Mouse (Mus musculus): ENCODE results near the gene Tnc.
"Not testable (repeated sequence)": the region's sequence is repeated elsewhere in the genome, so short reads cannot be mapped to it uniquely, and the experiment has no call there.

Gene Tnc

GRCm38 (mm10) chr4:63963410-63963809 is 83.4 kb downstream of the Tnc start:
- DNase-seq (ENCODE audit: low read depth), result no peak

DNA sequence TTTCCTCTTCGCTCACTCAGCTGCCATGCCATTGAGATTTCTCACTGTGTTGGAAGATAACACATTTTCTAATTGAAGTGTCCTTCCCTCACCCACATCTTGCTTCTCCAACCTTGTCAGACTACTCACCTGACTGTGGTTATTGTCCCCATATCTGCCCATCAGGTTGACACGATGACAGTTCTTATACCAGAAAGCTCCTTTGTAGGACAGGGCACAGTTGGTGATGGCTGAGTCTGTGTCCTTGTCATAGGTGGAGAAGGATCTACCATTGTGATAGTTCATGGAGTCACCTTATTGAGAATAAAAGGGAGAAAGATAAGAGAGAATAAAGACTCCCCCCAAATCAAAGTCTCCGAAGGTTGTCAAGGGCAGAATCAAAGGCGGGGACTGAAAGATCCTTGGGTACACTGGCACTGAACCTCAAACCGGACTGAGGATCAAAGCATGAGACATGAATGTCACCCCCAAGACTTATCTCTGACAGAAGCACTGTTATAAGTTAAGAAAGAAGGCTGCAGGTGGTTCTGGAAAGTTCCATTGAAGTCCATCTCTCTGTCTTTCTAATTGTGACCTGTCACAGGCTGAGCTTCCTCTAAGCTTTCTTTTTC is 84.9 kb downstream of the Tnc start:
- DNase-seq (ENCODE audit: low read depth), result no peak

DNA sequence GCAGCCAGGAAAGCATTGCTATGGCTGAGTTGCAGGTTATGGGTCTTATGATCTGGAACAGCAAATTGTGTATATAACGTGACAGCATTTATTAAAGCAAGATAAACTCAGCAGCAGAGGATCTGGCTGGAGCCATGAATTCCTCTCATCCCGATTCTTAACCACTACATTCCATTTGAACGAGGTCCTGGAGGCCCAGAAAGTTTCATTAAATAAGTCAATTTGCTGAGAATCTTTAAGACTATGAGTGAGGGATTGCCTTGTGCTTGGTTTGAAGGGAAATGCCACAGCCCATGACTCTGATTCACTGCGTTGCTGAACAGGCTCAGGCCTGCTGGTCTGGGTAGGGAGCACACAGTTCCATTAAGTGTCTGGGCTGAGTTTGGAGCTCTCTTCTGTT is 88.2 kb downstream of the Tnc start:
- DNase-seq (ENCODE audit: low read depth), result no peak

DNA sequence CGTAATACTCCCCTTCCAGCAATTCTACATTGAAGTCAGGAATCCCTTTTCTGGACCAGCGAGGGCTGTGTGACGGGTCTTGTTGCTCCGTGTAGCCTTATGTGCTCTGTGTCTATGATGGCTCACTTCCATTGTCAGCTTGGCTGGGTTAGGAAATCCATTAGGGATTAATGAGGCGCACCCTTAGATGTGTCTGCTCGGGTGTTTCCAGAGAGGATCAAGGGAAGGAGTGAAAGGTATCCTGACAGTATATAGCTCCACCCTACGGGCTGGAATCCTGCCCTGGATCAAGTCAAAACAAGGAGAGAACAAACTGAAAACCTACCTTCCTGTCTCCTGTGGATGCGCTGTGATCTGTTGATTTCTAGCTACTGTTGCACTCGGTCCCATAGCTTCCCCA is 96.8 kb downstream of the Tnc start:
- DNase-seq (ENCODE audit: low read depth), result no peak

DNA sequence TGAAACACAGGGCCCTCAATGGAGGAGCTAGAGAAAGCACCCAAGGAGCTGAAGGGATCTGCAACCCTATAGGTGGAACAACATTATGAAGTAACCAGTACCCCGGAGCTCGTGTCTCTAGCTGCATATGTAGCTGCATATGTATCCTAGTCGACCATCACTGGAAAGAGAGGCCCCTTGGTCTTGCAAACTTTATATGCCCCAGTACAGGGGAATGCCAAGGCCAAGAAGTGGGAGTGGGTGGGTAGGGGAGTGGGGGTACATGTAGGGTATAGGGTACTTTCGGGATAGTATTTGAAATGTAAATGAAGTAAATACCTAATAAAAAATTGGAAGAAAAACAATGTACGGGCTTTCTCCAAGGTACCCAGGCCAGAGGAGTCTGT is 98.1 kb downstream of the Tnc start:
- not testable (repeated sequence) for DNase-seq (ENCODE audit: low read depth)

DNA sequence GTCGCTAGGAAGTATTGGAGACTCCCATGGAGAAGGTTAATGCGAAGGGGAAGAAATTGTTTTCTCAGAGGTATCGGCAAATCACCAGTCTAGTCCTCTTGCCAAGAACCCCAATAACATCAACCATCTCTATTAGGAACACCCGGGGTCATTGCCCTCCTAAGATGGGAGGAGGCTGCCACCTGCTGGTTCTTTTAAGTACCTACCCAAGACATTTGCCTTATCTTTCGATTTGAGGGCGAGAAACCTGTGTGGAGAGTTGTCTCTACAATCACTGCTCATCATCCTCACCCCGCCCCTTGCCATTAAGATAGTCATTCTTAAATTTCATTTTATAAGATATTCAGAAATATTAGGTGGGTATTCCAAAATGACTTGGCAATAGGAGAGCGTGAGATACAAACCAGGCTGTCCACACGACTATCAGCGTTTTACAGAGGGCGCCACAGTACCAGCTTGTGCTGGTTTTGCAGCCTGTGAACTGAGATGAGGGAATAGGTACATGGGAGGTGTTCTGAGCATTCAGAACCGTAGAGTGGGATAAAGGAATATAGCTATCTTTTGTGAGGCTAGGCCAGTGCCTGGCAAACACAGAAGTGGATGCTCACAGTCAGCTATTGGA is 98.6 kb downstream of the Tnc start:
- peak; percentile 74 for DNase-seq (ENCODE audit: low read depth)

- no peak for DNase-seq (ENCODE audit: low read depth)
These were observed 103.0 kb downstream of the Tnc start for GRCm38 (mm10) chr4:63943813-63944212.

GRCm38 (mm10) chr4:63942875-63943274 is 103.9 kb downstream of the Tnc start:
- DNase-seq (ENCODE audit: low read depth), result peak; percentile 10

DNA sequence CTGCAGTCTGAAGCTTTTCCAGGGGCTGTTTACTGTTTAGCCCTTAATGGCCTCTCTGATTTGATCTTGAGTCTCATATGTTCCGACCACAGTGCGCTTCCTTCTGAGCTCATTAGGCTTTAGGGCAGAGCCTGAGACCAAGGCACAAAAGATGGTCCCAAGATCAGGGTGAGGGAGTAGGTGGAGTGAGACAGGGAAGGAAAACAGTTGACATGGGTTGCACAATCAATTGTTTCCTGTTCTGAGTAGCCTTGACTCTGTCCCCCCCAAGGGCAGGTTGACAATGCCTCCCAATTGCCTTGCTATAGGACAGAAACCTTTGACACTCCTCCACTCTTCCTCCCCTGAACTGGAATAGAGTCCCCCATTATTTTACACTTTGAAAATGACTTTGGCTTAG is 105.4 kb downstream of the Tnc start:
- no peak for DNase-seq (ENCODE audit: low read depth)

- no peak for DNase-seq (ENCODE audit: low read depth)
These were observed 107.4 kb downstream of the Tnc start for GRCm38 (mm10) chr4:63939428-63939827.

DNA sequence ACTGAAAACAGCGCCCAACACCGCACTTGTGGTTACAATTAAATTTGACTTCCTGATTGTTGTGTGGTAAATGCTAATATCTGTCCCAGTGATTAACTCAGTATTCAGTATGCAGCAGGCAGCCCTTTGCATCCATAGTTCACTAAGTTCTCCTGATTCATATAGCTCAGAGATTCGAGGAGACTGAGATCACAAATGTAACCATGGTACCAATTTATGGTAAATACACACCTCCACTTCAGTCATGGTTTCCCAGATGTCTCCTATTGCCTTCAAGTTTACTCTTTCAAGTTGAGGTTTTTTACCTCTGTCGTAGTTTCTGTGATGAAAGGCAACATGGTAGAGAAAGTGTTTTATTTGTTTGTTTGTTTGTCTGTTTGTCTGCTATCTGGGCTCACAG is 110.9 kb downstream of the Tnc start:
- DNase-seq (ENCODE audit: low read depth), result no peak

GRCm38 (mm10) chr4:63935314-63935713 is 111.5 kb downstream of the Tnc start:
- DNase-seq (ENCODE audit: low read depth), result no peak

- DNase-seq (ENCODE audit: low read depth), result no peak
These were observed 116.0 kb downstream of the Tnc start for GRCm38 (mm10) chr4:63930863-63931262.

DNA sequence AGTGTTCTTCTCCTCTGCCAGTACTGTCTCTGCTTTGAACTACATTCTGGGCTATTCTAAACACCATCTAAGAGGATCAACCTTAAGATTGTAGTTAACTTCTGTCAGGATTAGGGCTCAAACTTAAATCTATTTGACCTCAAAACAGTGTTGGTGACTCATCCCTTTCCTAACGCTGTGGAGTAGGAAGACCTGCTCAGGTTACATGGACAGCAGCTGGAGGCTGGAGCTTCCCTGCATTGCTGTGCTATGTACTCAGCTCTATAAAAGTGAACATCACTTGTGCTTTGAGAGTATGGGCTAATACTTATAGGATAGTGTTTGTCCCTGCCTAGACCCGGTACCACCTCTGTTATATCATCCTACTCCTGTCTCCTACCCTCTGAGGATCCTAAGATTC is 117.3 kb downstream of the Tnc start:
- no peak for DNase-seq (ENCODE audit: low read depth)

- DNase-seq (ENCODE audit: low read depth), result no peak
These were observed 118.6 kb downstream of the Tnc start for GRCm38 (mm10) chr4:63928192-63928591.

- no peak for DNase-seq (ENCODE audit: low read depth)
These were observed 129.6 kb downstream of the Tnc start for GRCm38 (mm10) chr4:63917181-63917580.

GRCm38 (mm10) chr4:63916753-63917152 is 130.1 kb downstream of the Tnc start:
- no peak for DNase-seq (ENCODE audit: low read depth)

DNA sequence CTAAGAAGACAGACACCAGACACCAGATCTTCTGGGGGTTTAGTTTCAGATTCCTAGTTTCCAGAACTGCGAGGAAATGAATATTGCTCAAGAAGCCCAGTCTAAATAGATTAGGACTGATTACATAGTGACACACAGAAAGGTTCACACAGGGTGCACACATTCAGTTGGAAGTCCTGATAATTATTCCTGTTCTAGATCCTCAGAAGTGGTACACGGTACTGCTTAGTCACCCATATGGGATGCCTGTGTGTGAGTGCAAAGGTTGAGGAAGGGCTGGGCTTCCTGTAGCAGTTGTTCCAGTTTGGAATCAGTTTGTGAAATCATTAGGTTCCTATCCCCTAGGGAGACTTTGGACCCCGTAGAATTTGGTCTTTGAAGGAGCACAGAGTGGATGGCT is 130.5 kb downstream of the Tnc start:
- DNase-seq (ENCODE audit: low read depth), result no peak

Measured in 416B (cell line).